Mouse (Mus musculus) midbrain, postnatal 0 days (tissue): Measurements from ENCODE around the gene Gm29666. TPM values are rescaled to one million over a fixed set of nuclear protein-coding genes. Genes with fewer than 3 reads are reported as not detected.
A peak's percentile ranks its signal among the peaks of the same experiment; 100 is the strongest.

Experiments used
- ATAC-seq: fragments of 200-750 bp; cut with Nextera tagmentation; 2 replicates; pipeline ENCODE4 v1.8.0; 2017; ENCODE audit warnings: moderate number of reproducible peaks, mild to moderate bottlenecking, moderate TSS enrichment, moderate library complexity; ENCODE audit not compliant: low FRiP score
- DNase-seq: peaks from one replicate; pipeline ENCODE4 v3.0.0-alpha.2; 2015; ENCODE audit warnings: low spot score
- H3K27ac ChIP-seq: fragments of 300-500 bp; sonication (generic); 2 replicates; pipeline ENCODE4 v1.5.1; 2014; ENCODE audit warnings: low read depth, mild to moderate bottlenecking, low read length, mixed read lengths
- H3K27me3 ChIP-seq: fragments of 300-500 bp; sonication (generic); 2 replicates; pipeline ENCODE4 v1.6.1; 2014; ENCODE audit warnings: low read length, control low read depth, mixed read lengths; ENCODE audit not compliant: insufficient read depth
- H3K36me3 ChIP-seq: fragments of 300-500 bp; sonication (generic); 2 replicates; pipeline ENCODE4 v1.6.1; 2014; ENCODE audit warnings: low read length, control low read depth, mixed read lengths; ENCODE audit not compliant: insufficient read depth
- H3K4me1 ChIP-seq: fragments of 300-500 bp; sonication (generic); 2 replicates; pipeline ENCODE4 v1.6.1; 2014; ENCODE audit warnings: mild to moderate bottlenecking, control low read depth, antibody characterized with exemption, low read length, mixed read lengths; ENCODE audit not compliant: insufficient read depth
- H3K4me2 ChIP-seq: fragments of 300-500 bp; sonication (generic); 2 replicates; pipeline ENCODE4 v1.6.1; 2014; ENCODE audit warnings: low read depth, mild to moderate bottlenecking, low read length, mixed read lengths; ENCODE audit not compliant: poor library complexity, severe bottlenecking
- H3K4me3 ChIP-seq: fragments of 300-500 bp; sonication (generic); 2 replicates; pipeline ENCODE4 v1.5.1; 2014; ENCODE audit warnings: low read depth, mild to moderate bottlenecking, low read length, moderate library complexity
- H3K9ac ChIP-seq: fragments of 300-500 bp; sonication (generic); replicated peaks from 2 replicates; pipeline ENCODE4 v1.6.1; 2014; ENCODE audit warnings: mild to moderate bottlenecking, low read length, moderate library complexity, mixed read lengths; ENCODE audit not compliant: poor library complexity, severe bottlenecking
- H3K9me3 ChIP-seq: fragments of 300-500 bp; sonication (generic); 2 replicates; pipeline ENCODE4 v1.6.1; 2016; ENCODE audit warnings: low read length, control low read depth
- CTCF ChIP-seq: IDR thresholded peaks from 2 replicates; pipeline ENCODE4 v1.5.1; 2016; ENCODE audit warnings: antibody characterized with exemption, mild to moderate bottlenecking
- WGBS: fragments of 180-500 bp; shearing (Covaris S2); extraction: QIAGEN DNeasy Blood & Tissue Kit; methylation state at CpG from one replicate; pipeline ENCODE4 v1.1.7; 2014; 5-methylcytosine and 5-hydroxymethylcytosine counted together
- microRNA-seq: library from miRNA; unstranded; fragments of <30 nt; microRNA quantifications from one replicate; pipeline ENCODE4, GENCODE M21; 2016; ENCODE audit warnings: borderline number of aligned reads
- polyA plus RNA-seq: library from polyadenylated mRNA; unstranded; fragments of >200 nt; fragmentation: Nextera tagmentation; extraction: Ambion mirVana; gene quantifications from 2 replicates; pipeline ENCODE4 v1.2.1, GENCODE M21; 2015
- total RNA-seq: library from RNA; depleted of rRNA; stranded (reverse); fragments of >200 nt; gene quantifications from 2 replicates; pipeline ENCODE4 v1.2.3, GENCODE M21; 2014; rRNA removed

The Gm29666 gene
- total and polyA plus RNA-seq, 2 experiments from 2014 or later = 0.66 to 0.67 TPM

DNA sequence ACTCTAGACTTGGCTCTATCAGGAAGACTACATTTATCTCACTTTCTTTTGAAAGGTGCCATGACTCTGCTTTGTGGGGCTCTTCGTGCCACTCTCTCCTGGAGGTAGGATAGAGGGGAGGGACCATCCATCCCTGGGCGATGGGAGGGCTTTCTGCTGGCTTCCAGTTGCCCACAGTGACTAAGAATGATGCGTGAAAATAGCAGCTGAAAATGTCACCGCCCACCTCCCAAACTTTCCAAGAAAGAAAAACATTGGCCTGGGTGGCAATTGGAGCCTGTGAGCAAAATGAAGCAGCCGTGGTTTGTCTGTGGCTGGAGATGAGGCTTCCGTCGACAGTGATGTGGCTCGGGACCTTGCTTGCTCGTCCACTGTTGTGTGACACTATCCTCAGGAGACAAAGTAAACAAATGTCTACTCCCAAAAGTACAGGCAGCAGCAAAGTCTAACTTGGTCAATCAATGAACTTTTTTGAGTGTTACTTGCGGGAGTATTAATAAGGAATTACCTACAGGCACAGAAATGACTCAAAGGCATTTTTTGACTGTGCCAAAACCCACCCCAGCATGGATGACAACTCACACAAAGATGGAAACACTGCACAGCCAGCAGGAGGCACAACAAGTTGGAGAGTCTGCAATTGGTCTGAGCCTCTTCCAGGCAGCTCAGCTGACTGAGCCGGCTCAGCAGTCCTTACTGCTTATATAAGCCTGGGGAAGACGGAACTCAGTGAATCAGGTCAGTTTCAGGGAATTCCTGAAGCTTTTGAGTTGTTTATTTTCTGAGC is 42.6 kb downstream of the Gm29666 start:
- H3K4me1 ChIP-seq = no peaks in the 10 kb centered on the region
- TF ChIP-seq CTCF = no peak
- H3K27me3 ChIP-seq = peaks cover 6% of the 10 kb centered on the region
- H3K9me3 ChIP-seq = no peaks in the 10 kb centered on the region
- H3K4me3 ChIP-seq = no peak overlapping the region
- 88% methylated on average over 12 of the region's 12 CpGs for WGBS
- H3K9ac ChIP-seq = no peak overlapping the region
- H3K36me3 ChIP-seq = no peaks in the 10 kb centered on the region
- DNase-seq (no peak), ATAC-seq (no peak)
- no peak overlapping the region for H3K4me2 ChIP-seq
- no peak overlapping the region for H3K27ac ChIP-seq

DNA sequence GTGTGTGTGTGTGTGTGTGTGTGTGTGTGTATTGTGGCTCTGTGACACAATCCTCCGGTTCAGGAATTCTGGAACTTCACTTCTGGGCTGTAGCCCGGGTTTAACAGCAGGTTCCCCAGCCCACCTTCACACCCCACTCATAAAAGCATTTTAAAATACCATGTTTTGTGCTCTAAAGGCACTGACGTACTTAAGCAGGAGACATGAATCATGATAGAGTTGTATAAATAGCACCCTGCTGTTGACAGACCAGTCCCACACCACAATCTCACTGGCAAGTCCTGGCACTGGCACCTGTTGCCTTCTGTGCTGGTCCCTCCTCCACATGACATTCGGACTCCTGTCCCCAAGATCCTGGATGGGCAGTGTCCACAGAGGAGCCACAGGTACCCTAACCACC is 46.0 kb downstream of the Gm29666 start:
- Histone ChIP-seq H3K9ac (no peak overlapping the region), H3K9me3 (no peaks in the 10 kb centered on the region), H3K4me2 (no peak overlapping the region), H3K27me3 (no peaks in the 10 kb centered on the region), H3K4me1 (no peaks in the 10 kb centered on the region), H3K4me3 (no peak overlapping the region), H3K27ac (no peak overlapping the region), H3K36me3 (no peaks in the 10 kb centered on the region)
- TF ChIP-seq CTCF = no peak
- no peak for DNase-seq
- ATAC-seq = no peak
- 85% methylated on average over 4 of the region's 4 CpGs for WGBS

GRCm38 (mm10) chr15:84873079-84873478 is 46.8 kb downstream of the Gm29666 start:
- ATAC-seq (no peak), DNase-seq (no peak)
- TF ChIP-seq CTCF = no peak
- no peak overlapping the region for H3K27ac ChIP-seq
- 90% methylated on average over 11 of the region's 11 CpGs for WGBS
- H3K4me1 ChIP-seq = no peaks in the 10 kb centered on the region
- no peak overlapping the region for H3K4me2 ChIP-seq
- H3K9ac ChIP-seq = no peak overlapping the region
- H3K36me3 ChIP-seq = no peaks in the 10 kb centered on the region
- H3K9me3 ChIP-seq = no peaks in the 10 kb centered on the region
- H3K27me3 ChIP-seq = no peaks in the 10 kb centered on the region
- H3K4me3 ChIP-seq = no peak overlapping the region

GRCm38 (mm10) chr15:84871802-84872201 is 48.0 kb downstream of the Gm29666 start:
- no peaks in the 10 kb centered on the region for H3K4me1 ChIP-seq
- H3K9me3 ChIP-seq = no peaks in the 10 kb centered on the region
- H3K4me2 ChIP-seq = no peak overlapping the region
- H3K36me3 ChIP-seq = no peaks in the 10 kb centered on the region
- H3K4me3 ChIP-seq = no peak overlapping the region
- DNase-seq (no peak), ATAC-seq (no peak)
- no peak overlapping the region for H3K27ac ChIP-seq
- H3K27me3 ChIP-seq = no peaks in the 10 kb centered on the region
- H3K9ac ChIP-seq = no peak overlapping the region
- TF ChIP-seq CTCF = no peak
- WGBS = 76% methylated on average over 3 of the region's 3 CpGs

- no peak overlapping the region for H3K4me2 ChIP-seq
- no peak for ATAC-seq
- H3K4me1 ChIP-seq = no peaks in the 10 kb centered on the region; the same call in 1 of the 2 replicates
These were observed 57.9 kb downstream of the Gm29666 start for GRCm38 (mm10) chr15:84861911-84862310.

More at GRCm38 (mm10) chr15:84861911-84862310, 57.9 kb downstream of the Gm29666 start:
- H3K9ac ChIP-seq = no peak overlapping the region
- TF ChIP-seq CTCF = no peak
- DNase-seq = no peak
- H3K27ac ChIP-seq = no peak overlapping the region
- no peak overlapping the region for H3K4me3 ChIP-seq
- no peaks in the 10 kb centered on the region for H3K9me3 ChIP-seq
- no peaks in the 10 kb centered on the region for H3K27me3 ChIP-seq
- 90% methylated on average over 8 of the region's 8 CpGs for WGBS
- no peaks in the 10 kb centered on the region for H3K36me3 ChIP-seq

Small RNA genes within 50 kb of the gene (microRNA-seq; reads per million reads assigned to microRNA genes)
- 93.1 reads per million, percentile 43 among the genes with 10 or more reads in this experiment for gene Mir1249

Other genes with a start within 250 kb of the Gm29666 start
- 0.44 and 0.61 TPM in 2 replicates for gene Arhgap8, start 200.0 kb downstream of the Gm29666 start, total RNA-seq
- 0.33 and 0.53 TPM in 2 replicates for gene Arhgap8, start 200.0 kb downstream of the Gm29666 start, polyA plus RNA-seq
- 11.7 and 14.2 TPM in 2 replicates for gene Phf21b, start 64.0 kb downstream of the Gm29666 start, total RNA-seq
- gene Phf21b, start 64.0 kb downstream of the Gm29666 start, polyA plus RNA-seq = 1.1 and 1.4 TPM in 2 replicates
- 16.2 and 16.8 TPM in 2 replicates for gene Nup50, start 3.4 kb upstream of the Gm29666 start, total RNA-seq
- 17.8 and 20.7 TPM in 2 replicates for gene Nup50, start 3.4 kb upstream of the Gm29666 start, polyA plus RNA-seq
- 127 and 131 TPM in 2 replicates for gene 5031439G07Rik, start 68.5 kb upstream of the Gm29666 start, total RNA-seq
- 22.2 and 23.4 TPM in 2 replicates for gene 5031439G07Rik, start 68.5 kb upstream of the Gm29666 start, polyA plus RNA-seq
- 0.28 and 0.66 TPM in 2 replicates for gene Upk3a, start 97.1 kb upstream of the Gm29666 start, total RNA-seq
- gene Upk3a, start 97.1 kb upstream of the Gm29666 start, polyA plus RNA-seq = 3.0 and 3.6 TPM in 2 replicates
- 18.0 and 21.0 TPM in 2 replicates for gene Fam118a, start 108.9 kb upstream of the Gm29666 start, total RNA-seq
- gene Fam118a, start 108.9 kb upstream of the Gm29666 start, polyA plus RNA-seq = 29.5 TPM in 2 replicates
- gene Smc1b, start 211.9 kb upstream of the Gm29666 start, total RNA-seq = 0.60 and 0.66 TPM in 2 replicates
- 0.18 and 0.39 TPM in 2 replicates for gene Smc1b, start 211.9 kb upstream of the Gm29666 start, polyA plus RNA-seq
- gene Ribc2, start 212.0 kb upstream of the Gm29666 start, total RNA-seq = 0.77 TPM in 1 of 2 replicates, not detected in the other
- gene Ribc2, start 212.0 kb upstream of the Gm29666 start, polyA plus RNA-seq = 0.80 and 0.93 TPM in 2 replicates